Mouse (Mus musculus) right cerebral cortex, adult 2 months (tissue): ENCODE results near the gene Sec16a.

Experiments used
- DNase-seq, 2 experiments: peaks; one replicate each; pipeline ENCODE4 v3.0.0; 2021 to 2022; ENCODE audit warnings: low spot score in 2 of 2

Gene Sec16a

GRCm38 (mm10) chr2:26474789-26475504, 29.9 kb upstream of the Sec16a start:
- no peak for DNase-seq

GRCm38 (mm10) chr2:26472312-26473090, 27.5 kb upstream of the Sec16a start:
- DNase-seq, result no peak

GRCm38 (mm10) chr2:26471652-26472285, 26.8 kb upstream of the Sec16a start:
- DNase-seq, result no peak

GRCm38 (mm10) chr2:26470967-26471366, 26.0 kb upstream of the Sec16a start:
- DNase-seq, result no peak

GRCm38 (mm10) chr2:26468376-26468775, 23.4 kb upstream of the Sec16a start:
- no peak for DNase-seq

- no peak for DNase-seq
These were observed 18.4 kb upstream of the Sec16a start for GRCm38 (mm10) chr2:26463412-26463811.

- no peak for DNase-seq
These were observed 18.0 kb upstream of the Sec16a start for GRCm38 (mm10) chr2:26462980-26463379.

GRCm38 (mm10) chr2:26461667-26462066, 16.7 kb upstream of the Sec16a start:
- DNase-seq, result no peak

GRCm38 (mm10) chr2:26460837-26461236, 15.8 kb upstream of the Sec16a start:
- no peak for DNase-seq

GRCm38 (mm10) chr2:26460097-26460646, 15.2 kb upstream of the Sec16a start:
- no peak for DNase-seq

- DNase-seq, result no peak
These were observed 14.5 kb upstream of the Sec16a start for GRCm38 (mm10) chr2:26459478-26459877.

- DNase-seq, result no peak
These were observed 13.5 kb upstream of the Sec16a start for GRCm38 (mm10) chr2:26458402-26459124.

- DNase-seq, result peak; percentile 89 to 90
These were observed 4.4 kb upstream of the Sec16a start for GRCm38 (mm10) chr2:26449121-26450060.

GRCm38 (mm10) chr2:26447451-26447850, 2.4 kb upstream of the Sec16a start:
- DNase-seq, result no peak

- no peak for DNase-seq
These were observed 1.7 kb upstream of the Sec16a start for GRCm38 (mm10) chr2:26446671-26447070.

GRCm38 (mm10) chr2:26445666-26446445, 840 bp upstream of the Sec16a start:
- peak; percentile 93 to 97 for DNase-seq

- peak in 1 of 2 experiments; percentile 17 for DNase-seq
These were observed 648 bp downstream of the Sec16a start for GRCm38 (mm10) chr2:26444368-26444767.

GRCm38 (mm10) chr2:26443876-26444275, 1.1 kb downstream of the Sec16a start:
- no peak for DNase-seq

GRCm38 (mm10) chr2:26442843-26443242, 2.2 kb downstream of the Sec16a start:
- DNase-seq, result no peak

- no peak for DNase-seq
These were observed 3.3 kb downstream of the Sec16a start for GRCm38 (mm10) chr2:26441688-26442087.
